Mouse (Mus musculus) embryonic facial prominence, embryonic 11.5 days (tissue): ENCODE measurements around the gene Srpk1. TPM values are rescaled to one million over a fixed set of nuclear protein-coding genes. Genes with fewer than 3 reads are reported as not detected.

Experiments
- ATAC-seq: fragments of 200-750 bp; cut with Nextera tagmentation; replicated peaks from 2 replicates; pipeline ENCODE4 v1.8.0; 2017; ENCODE audit warnings: low read depth; ENCODE audit not compliant: insufficient number of reproducible peaks, low FRiP score, low TSS enrichment
- DNase-seq: peaks from one replicate; pipeline ENCODE4 v3.0.0-alpha.2; 2015; ENCODE audit warnings: low spot score
- H3K27ac ChIP-seq: fragments of 300-500 bp; sonication (generic); replicated peaks from 2 replicates; pipeline ENCODE4 v1.5.1; 2014; ENCODE audit warnings: mild to moderate bottlenecking, low read depth, low read length, control low read depth
- H3K27me3 ChIP-seq: fragments of 300-500 bp; sonication (generic); 2 replicates; pipeline ENCODE4 v1.6.1; 2014; ENCODE audit warnings: mild to moderate bottlenecking, low read length, moderate library complexity, mixed read lengths; ENCODE audit not compliant: control insufficient read depth, insufficient read depth
- H3K36me3 ChIP-seq: fragments of 300-500 bp; sonication (generic); replicated peaks from 2 replicates; pipeline ENCODE4 v1.6.1; 2014; ENCODE audit warnings: low read depth, mild to moderate bottlenecking, low read length, moderate library complexity, mixed read lengths; ENCODE audit not compliant: control insufficient read depth, insufficient read depth
- H3K4me1 ChIP-seq: fragments of 300-500 bp; sonication (generic); 2 replicates; pipeline ENCODE4 v1.6.1; 2014; ENCODE audit warnings: low read length, mixed read lengths; ENCODE audit not compliant: control insufficient read depth, insufficient read depth
- H3K4me2 ChIP-seq: fragments of 300-500 bp; sonication (generic); 2 replicates; pipeline ENCODE4 v1.6.1; 2014; ENCODE audit warnings: low read depth, mild to moderate bottlenecking, control low read depth, low read length, moderate library complexity
- H3K4me3 ChIP-seq: fragments of 300-500 bp; sonication (generic); 2 replicates; pipeline ENCODE4 v1.5.1; 2014; ENCODE audit warnings: low read depth, low read length, control low read depth
- H3K9ac ChIP-seq: fragments of 300-500 bp; sonication (generic); replicated peaks from 2 replicates; pipeline ENCODE4 v1.6.1; 2014; ENCODE audit warnings: mild to moderate bottlenecking, control low read depth, low read length
- H3K9me3 ChIP-seq: fragments of 300-500 bp; sonication (generic); replicated peaks from 2 replicates; pipeline ENCODE4 v1.6.1; 2016; ENCODE audit warnings: mild to moderate bottlenecking, low read length, inconsistent platforms, mixed read lengths; ENCODE audit not compliant: control insufficient read depth
- WGBS: fragments of 180-500 bp; shearing (Covaris S2); extraction: QIAGEN DNeasy Blood & Tissue Kit; methylation state at CpG from one replicate; pipeline ENCODE4 v1.1.7; 2014; 5-methylcytosine and 5-hydroxymethylcytosine counted together
- polyA plus RNA-seq: library from polyadenylated mRNA; unstranded; fragments of >200 nt; fragmentation: Nextera tagmentation; extraction: Ambion mirVana; gene quantifications from 2 replicates; pipeline ENCODE4 v1.2.1, GENCODE M21; 2014

The Srpk1 gene
- polyA plus RNA-seq, 1 experiment from 2014 or later = 135 TPM

DNA sequence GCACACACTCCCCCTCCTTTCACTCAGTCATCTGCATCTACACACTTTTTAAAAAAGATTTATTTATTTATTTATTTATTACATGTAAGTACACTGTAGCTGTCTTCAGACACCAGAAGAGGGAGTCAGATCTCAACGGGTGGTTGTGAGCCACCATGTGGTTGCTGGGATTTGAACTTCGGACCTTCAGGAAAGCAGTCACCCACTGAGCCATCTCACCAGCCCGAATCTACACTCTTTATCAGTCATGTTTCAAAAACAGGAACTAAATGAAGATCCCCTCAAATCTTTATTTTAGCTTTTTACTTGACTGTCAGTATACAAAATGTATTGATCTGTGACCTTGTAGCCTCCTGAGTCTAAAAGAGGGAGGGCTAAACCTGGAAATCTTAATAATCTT is 13.0 kb downstream of the Srpk1 start:
- Histone ChIP-seq H3K36me3 (peaks cover 6% of the 10 kb centered on the region), H3K27ac (no peak overlapping the region), H3K4me3 (no peak overlapping the region), H3K4me2 (no peak overlapping the region), H3K27me3 (no peaks in the 10 kb centered on the region), H3K4me1 (no peaks in the 10 kb centered on the region), H3K9ac (no peak overlapping the region), H3K9me3 (no peaks in the 10 kb centered on the region)
- ATAC-seq (no peak), DNase-seq (no peak)
- 81% methylated on average over 3 of the region's 3 CpGs for WGBS

DNA sequence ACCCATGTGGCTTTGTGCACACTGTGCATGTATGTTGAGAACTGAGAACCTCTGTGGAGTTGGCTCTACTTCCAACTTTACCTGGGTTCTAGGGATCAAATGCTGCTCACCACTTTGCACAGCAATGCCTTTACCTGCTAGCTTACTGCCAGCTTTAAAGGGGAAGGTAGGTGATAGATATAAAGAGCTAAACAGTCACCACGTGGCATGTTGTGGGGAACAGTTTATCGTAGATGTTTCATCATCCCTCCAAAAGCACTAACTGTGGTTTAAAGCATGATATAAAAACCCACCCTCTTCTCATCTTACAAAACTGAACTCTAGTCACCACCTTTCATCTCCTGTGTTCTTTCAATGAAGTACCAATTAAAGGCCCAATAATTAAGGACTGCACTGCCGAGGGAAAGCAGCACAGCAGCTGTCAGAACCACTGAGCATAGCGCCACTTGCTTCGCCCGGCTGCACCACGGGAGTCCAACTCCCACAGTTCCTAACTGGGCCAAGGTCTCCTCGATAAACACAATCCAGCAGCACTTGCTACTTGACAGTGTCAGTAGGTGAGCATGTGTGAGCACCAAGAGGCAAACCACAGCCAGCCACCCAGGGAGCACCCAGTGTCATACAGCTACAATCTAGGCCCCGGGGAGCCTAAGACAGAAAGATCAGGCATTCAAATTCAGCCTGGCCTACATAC is 20.8 kb downstream of the Srpk1 start:
- Histone ChIP-seq H3K4me2 (no peak overlapping the region), H3K27ac (no peak overlapping the region), H3K9ac (no peak overlapping the region), H3K4me3 (no peak overlapping the region), H3K27me3 (no peaks in the 10 kb centered on the region), H3K4me1 (no peaks in the 10 kb centered on the region), H3K9me3 (no peaks in the 10 kb centered on the region), H3K36me3 (peaks cover 35% of the 10 kb centered on the region)
- WGBS = 89% methylated on average over 9 of the region's 9 CpGs
- ATAC-seq (no peak), DNase-seq (no peak)

DNA sequence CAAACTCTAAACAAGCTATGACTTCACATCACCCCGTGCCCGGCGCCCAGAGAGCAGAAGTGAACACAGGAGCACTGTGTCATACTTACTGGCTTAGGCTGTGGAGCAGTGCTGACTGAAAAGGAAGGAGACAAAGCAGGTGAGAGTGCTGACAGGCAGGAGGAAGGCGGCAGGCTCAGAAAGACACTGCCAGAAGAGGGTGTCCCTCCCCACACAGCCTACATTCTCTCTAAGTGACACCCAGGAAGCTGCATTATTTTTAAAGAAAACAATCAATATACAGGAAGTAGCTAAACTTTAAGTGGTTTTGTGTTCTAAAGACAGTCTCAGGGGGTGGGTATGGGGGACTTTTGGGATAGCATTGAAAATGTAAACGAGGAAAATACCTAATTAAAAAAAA is 21.7 kb downstream of the Srpk1 start:
- DNase-seq = no peak
- peaks cover 35% of the 10 kb centered on the region for H3K36me3 ChIP-seq
- H3K4me3 ChIP-seq = no peak overlapping the region
- no peak for ATAC-seq
- no peak overlapping the region for H3K4me2 ChIP-seq
- H3K27me3 ChIP-seq = no peaks in the 10 kb centered on the region
- 90% methylated on average over 5 of the region's 5 CpGs for WGBS
- H3K27ac ChIP-seq = no peak overlapping the region
- H3K9ac ChIP-seq = no peak overlapping the region
- no peaks in the 10 kb centered on the region for H3K4me1 ChIP-seq
- H3K9me3 ChIP-seq = no peaks in the 10 kb centered on the region

DNA sequence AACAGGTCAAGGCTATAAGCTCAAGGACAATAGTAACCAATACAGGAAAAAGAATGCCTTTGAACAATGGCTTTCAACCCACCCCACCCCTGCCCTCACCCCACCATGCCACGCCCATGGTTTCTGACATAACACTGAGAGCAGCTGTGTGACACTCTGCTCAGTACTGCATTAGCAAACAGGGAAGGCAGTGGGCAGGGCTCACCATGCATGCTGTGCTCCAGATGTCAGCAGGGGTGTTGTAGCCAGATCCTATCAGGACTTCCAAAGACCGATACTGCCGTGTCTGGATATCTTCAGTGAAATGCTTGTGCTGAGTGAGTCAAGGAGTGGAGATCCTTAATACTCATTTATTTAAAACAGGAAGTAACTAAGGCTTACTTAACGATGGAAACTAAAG is 28.5 kb downstream of the Srpk1 start:
- Histone ChIP-seq H3K4me1 (no peaks in the 10 kb centered on the region), H3K9ac (no peak overlapping the region), H3K27ac (no peak overlapping the region), H3K4me2 (no peak overlapping the region), H3K4me3 (no peak overlapping the region), H3K36me3 (peaks cover 20% of the 10 kb centered on the region), H3K9me3 (no peaks in the 10 kb centered on the region), H3K27me3 (no peaks in the 10 kb centered on the region)
- WGBS = 82% methylated on average over 4 of the region's 4 CpGs
- ATAC-seq = no peak
- no peak for DNase-seq

DNA sequence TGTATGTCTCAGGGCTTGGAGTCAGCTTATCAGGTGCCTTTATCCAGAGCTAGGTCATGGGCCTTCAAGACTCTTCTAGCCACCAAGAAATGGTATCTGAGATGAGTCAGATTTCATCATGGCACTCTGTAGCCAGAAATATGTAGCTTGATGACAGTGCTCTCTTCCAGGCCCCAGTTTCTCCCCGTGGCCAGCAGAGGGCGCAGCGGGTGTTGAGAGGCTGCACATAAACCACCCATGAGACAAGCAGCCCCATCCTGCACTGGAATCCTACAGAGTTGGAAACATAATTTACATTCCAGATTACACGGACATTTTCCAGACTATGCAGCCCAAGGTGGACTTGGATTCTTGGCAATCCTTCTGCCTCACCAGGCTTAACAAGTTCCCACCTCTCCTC is 29.5 kb downstream of the Srpk1 start:
- Histone ChIP-seq H3K9ac (no peak overlapping the region), H3K4me3 (no peak overlapping the region), H3K4me1 (no peaks in the 10 kb centered on the region), H3K4me2 (no peak overlapping the region), H3K27ac (no peak overlapping the region), H3K36me3 (peaks cover 21% of the 10 kb centered on the region), H3K9me3 (no peaks in the 10 kb centered on the region), H3K27me3 (no peaks in the 10 kb centered on the region)
- DNase-seq (peak; percentile 81), ATAC-seq (no peak)
- 13% methylated on average over 4 of the region's 4 CpGs for WGBS

DNA sequence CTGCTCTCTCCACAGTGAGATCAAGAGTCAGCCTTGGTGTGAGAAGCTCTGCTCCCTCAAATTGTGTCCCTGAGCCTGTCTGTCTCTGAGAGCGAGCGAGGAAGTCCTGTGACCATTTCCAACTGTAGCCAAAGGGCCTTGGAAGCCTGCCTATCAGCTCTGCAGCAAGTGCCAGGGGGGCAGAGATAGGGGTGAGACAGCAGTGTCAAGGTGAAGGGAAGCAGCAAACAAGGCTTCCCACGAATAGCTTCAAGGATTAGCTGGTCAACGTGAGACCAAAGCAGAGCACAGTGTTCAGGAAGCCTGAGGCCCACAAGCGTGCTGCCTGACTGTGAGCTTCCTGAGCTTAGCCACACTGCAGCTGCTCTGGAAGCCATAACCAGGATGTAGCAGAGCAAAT is 31.0 kb downstream of the Srpk1 start:
- Histone ChIP-seq H3K9me3 (no peaks in the 10 kb centered on the region), H3K4me3 (no peak overlapping the region), H3K36me3 (peaks cover 16% of the 10 kb centered on the region), H3K27ac (no peak overlapping the region), H3K27me3 (no peaks in the 10 kb centered on the region), H3K4me1 (no peaks in the 10 kb centered on the region), H3K9ac (no peak overlapping the region), H3K4me2 (no peak overlapping the region)
- DNase-seq = no peak
- ATAC-seq = no peak
- 94% methylated on average over 5 of the region's 5 CpGs for WGBS

DNA sequence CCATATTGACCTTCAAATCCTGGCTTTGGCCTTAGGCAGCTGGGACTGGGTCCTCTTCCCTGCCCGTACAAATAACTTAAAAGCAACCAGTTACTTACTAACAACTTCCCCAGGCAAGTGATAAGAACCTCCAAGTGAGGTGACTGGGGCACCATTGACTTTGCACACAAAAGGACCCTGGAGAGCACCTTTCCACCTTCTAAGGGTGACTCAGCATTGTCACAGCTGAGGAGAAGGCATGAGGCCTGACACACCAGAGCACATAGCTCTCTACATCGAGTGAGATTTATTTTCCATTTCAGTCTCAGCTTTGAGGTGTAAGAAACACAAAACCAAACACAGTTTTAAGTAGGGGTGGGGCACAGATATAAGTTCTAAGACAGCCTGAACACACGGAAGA is 31.9 kb downstream of the Srpk1 start:
- DNase-seq = no peak
- peaks cover 16% of the 10 kb centered on the region for H3K36me3 ChIP-seq
- WGBS = 86% methylated on average over 3 of the region's 3 CpGs

DNA sequence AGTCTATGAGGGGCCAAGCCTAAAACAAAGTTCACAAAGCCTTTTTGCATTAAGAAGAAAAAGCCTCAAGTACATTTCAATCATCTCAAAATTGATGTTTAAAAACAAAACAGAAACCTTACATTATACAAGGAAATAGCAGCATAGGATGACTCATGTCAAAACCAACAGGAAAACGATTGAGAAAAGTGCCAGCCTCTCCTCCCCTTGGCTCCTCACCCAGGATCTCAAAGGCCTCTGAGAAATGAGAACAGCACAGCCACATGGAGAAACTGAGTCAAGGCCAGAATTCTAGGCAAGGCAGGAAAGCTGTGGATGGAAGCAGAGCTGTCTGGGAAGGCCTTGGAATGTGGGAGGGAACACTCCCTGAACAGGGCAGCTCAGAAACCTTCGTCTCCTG is 33.9 kb downstream of the Srpk1 start:
- Histone ChIP-seq H3K27me3 (no peaks in the 10 kb centered on the region), H3K9me3 (no peaks in the 10 kb centered on the region), H3K4me2 (no peak overlapping the region), H3K36me3 (peaks cover 14% of the 10 kb centered on the region), H3K4me3 (no peak overlapping the region), H3K4me1 (no peaks in the 10 kb centered on the region; the same call in 1 of the 2 replicates), H3K9ac (no peak overlapping the region), H3K27ac (no peak overlapping the region)
- DNase-seq (no peak), ATAC-seq (no peak)
- 81% methylated on average over 2 of the region's 2 CpGs for WGBS

More for the DNA sequence above, 31.9 kb downstream of the Srpk1 start:
- no peak overlapping the region for H3K4me2 ChIP-seq
- no peaks in the 10 kb centered on the region for H3K4me1 ChIP-seq
- no peak overlapping the region for H3K9ac ChIP-seq
- H3K27ac ChIP-seq = no peak overlapping the region
- H3K9me3 ChIP-seq = no peaks in the 10 kb centered on the region
- H3K4me3 ChIP-seq = no peak overlapping the region
- H3K27me3 ChIP-seq = no peaks in the 10 kb centered on the region
- no peak for ATAC-seq
